ENCODE assay signal across 20 mouse cellular contexts in genomic region chr11:96465426-96466056, GRCm38 (mm10). TPM values are rescaled to one million over a fixed set of nuclear protein-coding genes. Genes with fewer than 3 reads are reported as not detected.
DNase-seq lines count a peak whose midpoint lies in the region; ATAC-seq and TF ChIP-seq lines count a peak whose summit lies in the region.
"Had no signal": no experiment of that assay in that cellular context is flagged by ENCODE, and none has a peak within 500 bp of the region (broad histone marks: within the 10 kb centered on the region; RNA-seq: fewer than 3 reads in every experiment).

No protein-coding gene starts in this region.

- H3K4me1 ChIP-seq in lung, embryonic 14.5 days (ENCODE audit: insufficient read depth): peaks cover 5% of the 10 kb centered on the region; the same call in 1 of the 2 replicates
- H3K4me1 ChIP-seq in lung, adult 2 months (ENCODE audit: control insufficient read depth, insufficient read depth, low read length): no peaks in the 10 kb centered on the region

- TF ChIP-seq POLR2A in lung, adult 2 months (IDR thresholded peaks at IDR 0.05; ENCODE audit: borderline replicate concordance, extremely low read depth, low read depth, low read length): no peak

- H3K9ac ChIP-seq in lung, embryonic 14.5 days: no peak overlapping the region
- H3K9ac ChIP-seq: midbrain, embryonic 13.5 days had no signal

- 67% methylated on average over 10 of the region's 10 CpGs for WGBS in lung, embryonic 14.5 days
- 76% methylated on average over 10 of the region's 10 CpGs for WGBS in lung, adult 2 months

- no peak overlapping the region for H3K4me3 ChIP-seq in lung, embryonic 14.5 days (ENCODE audit: low read depth, low read length)
- H3K4me3 ChIP-seq in lung, adult 2 months (replicated peaks; ENCODE audit: extremely low read depth, low read depth, low read length): no peak overlapping the region
- H3K4me3 ChIP-seq: gastrocnemius, adult 2 months; midbrain, embryonic 13.5 days had no signal

- ATAC-seq in lung, embryonic 14.5 days (ENCODE audit: insufficient read depth): no peak
- ATAC-seq: midbrain, embryonic 13.5 days had no signal

- H3K36me3 ChIP-seq in lung, embryonic 14.5 days (ENCODE audit: insufficient read depth): no peaks in the 10 kb centered on the region
- H3K36me3 ChIP-seq: midbrain, embryonic 13.5 days had no signal

- no peak for TF ChIP-seq CTCF in lung, embryonic 14.5 days (IDR thresholded peaks at IDR 0.05; ENCODE audit: low read depth)
- TF ChIP-seq CTCF in lung, adult 2 months (IDR thresholded peaks at IDR 0.05; ENCODE audit: insufficient read depth, low read length): no peak

- H3K27me3 ChIP-seq in lung, embryonic 14.5 days (ENCODE audit: insufficient read depth, low read length): peaks cover 26% of the 10 kb centered on the region

- DNase-seq in frontal cortex, postnatal 36 days (ENCODE audit: low spot score in 2 of 2): peak; percentile 19 to 64
- no peak for DNase-seq in frontal cortex, postnatal 25 days (ENCODE audit: low spot score in 2 of 2)
- peak; percentile 55 for DNase-seq in lung, embryonic 14.5 days
- no peak for DNase-seq in lung, adult 2 months
- DNase-seq in thymus, postnatal 14 days: peak; percentile 31
- DNase-seq in thymus, adult 18-20 months: no peak
- DNase-seq in thymus, postnatal 4 days: peak; percentile 36
- DNase-seq in embryo, embryonic 9.5 days (ENCODE audit: extremely low spot score): no peak
- DNase-seq: adrenal gland, postnatal 14 days; cerebellum, adult 9-11 months; embryo, embryonic 11 days; gastrocnemius, adult 2 months; heart, postnatal 4 days; kidney, adult 8-10 months; kidney, postnatal 36 days; liver; lung, adult 18-20 months had no signal

- H3K9me3 ChIP-seq in lung, embryonic 14.5 days (ENCODE audit: low read depth, low read length): no peaks in the 10 kb centered on the region
- H3K9me3 ChIP-seq: midbrain, embryonic 13.5 days had no signal

- no peak overlapping the region for H3K27ac ChIP-seq in lung, embryonic 14.5 days (ENCODE audit: low read depth)
- H3K27ac ChIP-seq: gastrocnemius, adult 2 months; macrophage; stomach, postnatal 0 days had no signal

- H3K4me2 ChIP-seq in lung, embryonic 14.5 days: no peak overlapping the region

RNA-seq across cellular contexts. Expression of gene Skap1, which starts 1.1 kb away (rescaled TPM):
- 0.96 and 1.1 TPM in 2 replicates for polyA plus RNA-seq in lung, embryonic 14.5 days (2014; fragmentation: Nextera tagmentation; extraction: Ambion mirVana)
- polyA plus RNA-seq in lung, adult 2 months (2012; rRNA removed): 2.2 and 2.4 TPM in 2 replicates

Comparison
In these comparisons a context has a peak if more than half of its experiments do, and no peak if none do; other contexts are left out.
1. DNase-seq: peak in frontal cortex, postnatal 36 days (2 of 2), lung, embryonic 14.5 days (single experiment), thymus, postnatal 14 days (single experiment) and thymus, postnatal 4 days (single experiment); none in frontal cortex, postnatal 25 days (0 of 2), lung, adult 2 months (single experiment), thymus, adult 18-20 months (0 of 2) and embryo, embryonic 9.5 days (single experiment).